Mouse (Mus musculus) granulocyte monocyte progenitor cell, adult 5-6 weeks (primary cell): Measurements from ENCODE around the gene Hcfc1. TPM values are rescaled to one million over a fixed set of nuclear protein-coding genes. Genes with fewer than 3 reads are reported as not detected.

ENCODE experiments used
- ATAC-seq: replicated peaks from 2 replicates; pipeline ENCODE4 v1.8.0; 2016; ENCODE audit warnings: mild to moderate bottlenecking, moderate TSS enrichment, inconsistent platforms; ENCODE audit not compliant: poor library complexity, severe bottlenecking
- total RNA-seq, 2 experiments: library from RNA; stranded (forward) in 1 of 2; stranded (reverse) in 1 of 2; fragments of 200-712, 200-1000 nt in 1 of 2; fragments of >200 nt in 1 of 2; fragmentation: Nextera tagmentation in 1 of 2; gene quantifications; 2 replicates each; pipeline ENCODE4 v1.2.3; 2014 to 2017

The Hcfc1 gene
- total RNA-seq, 2 experiments from 2014 or later: 63.3 to 140 TPM

DNA sequence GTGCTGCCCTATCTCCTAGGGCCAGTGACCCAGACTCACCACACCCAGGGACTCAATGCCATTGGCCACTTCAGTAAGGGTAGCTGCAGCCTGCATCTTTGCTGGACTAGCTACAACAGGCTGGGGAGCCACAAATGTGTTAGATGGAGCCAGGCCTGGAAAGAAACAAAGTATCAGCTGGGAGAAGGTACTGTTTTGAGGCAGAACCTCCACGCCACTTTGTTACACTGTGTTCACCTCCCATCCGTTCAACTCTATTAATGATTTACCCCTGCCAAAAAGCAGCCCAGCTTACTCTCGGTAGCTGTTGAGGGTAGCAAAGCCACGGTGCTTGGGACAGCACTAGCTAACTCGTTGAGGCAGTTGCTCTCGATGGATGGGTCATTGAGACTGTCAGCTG, 19.3 kb downstream of the Hcfc1 start:
- no peak for ATAC-seq

GRCm38 (mm10) chrX:73942294-73942693, 23.9 kb downstream of the Hcfc1 start:
- no peak for ATAC-seq

GRCm38 (mm10) chrX:73941860-73942259, 24.3 kb downstream of the Hcfc1 start:
- no peak for ATAC-seq

GRCm38 (mm10) chrX:73931871-73932270, 34.3 kb downstream of the Hcfc1 start:
- no peak for ATAC-seq

- ATAC-seq: peak; percentile 99
Observed at GRCm38 (mm10) chrX:73930402-73931062, 35.6 kb downstream of the Hcfc1 start, which contains the start of gene Renbp. Gene Renbp, minus strand, starts transcription at chrX:73930850.

DNA sequence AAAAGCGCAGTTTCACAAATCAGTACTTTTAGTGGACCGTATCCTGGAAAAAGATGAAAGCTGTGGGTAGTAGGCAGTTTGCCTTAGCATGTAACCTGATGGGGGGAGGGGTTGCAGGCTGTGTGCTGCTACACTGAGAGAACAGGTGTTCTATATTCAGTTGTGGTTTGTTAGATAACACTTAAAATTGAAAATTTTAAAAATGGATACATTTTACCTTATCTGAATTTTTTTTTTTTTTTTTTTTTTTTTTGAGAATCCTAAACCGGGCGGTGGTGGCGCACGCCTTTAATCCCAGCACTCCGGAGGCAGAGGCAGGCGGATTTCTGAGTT, 43.6 kb downstream of the Hcfc1 start:
- no peak for ATAC-seq

DNA sequence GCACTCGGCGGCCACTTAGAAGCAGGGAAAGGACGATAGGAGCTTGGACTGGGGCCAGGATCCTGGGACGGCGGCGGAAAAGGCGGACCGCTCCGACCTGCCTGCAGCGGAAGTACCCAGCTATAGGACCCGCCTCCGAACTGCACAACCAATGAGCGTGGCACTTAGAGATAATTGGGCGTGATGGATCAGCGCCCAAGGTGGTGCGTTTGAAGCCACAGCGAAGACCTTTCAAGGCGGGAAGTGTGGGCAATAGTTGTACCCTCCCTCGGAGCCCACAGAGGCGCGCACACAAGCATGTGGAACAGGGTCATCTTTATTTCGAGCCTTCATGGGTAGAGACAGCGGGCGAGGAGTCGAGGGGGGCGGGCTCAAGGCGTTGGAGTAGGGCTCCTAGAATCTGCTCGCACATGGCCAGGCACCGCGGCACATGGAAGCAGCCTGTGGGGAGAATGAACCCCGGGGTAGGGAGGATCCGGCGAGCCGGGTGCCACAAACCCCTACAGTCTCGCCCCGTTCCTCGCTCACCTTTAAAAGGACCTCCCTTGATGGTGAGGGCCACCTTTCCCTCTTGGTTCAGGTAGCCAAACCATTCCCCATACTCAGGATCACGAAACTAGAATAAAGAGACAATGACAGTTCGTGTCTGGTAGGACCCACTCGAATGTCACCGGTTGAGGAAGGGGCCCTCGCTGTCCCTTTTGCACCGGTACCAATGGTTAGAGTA, 44.2 kb downstream of the Hcfc1 start, which contains the start of the genes Arhgap4 and Naa10:
TSS of gene Arhgap4 (minus strand) at position 48 of the 727 bp plus-strand sequence.
TSS of gene Naa10 (minus strand) at position 122 of the 727 bp plus-strand sequence.
- peak; percentile 99 for ATAC-seq

DNA sequence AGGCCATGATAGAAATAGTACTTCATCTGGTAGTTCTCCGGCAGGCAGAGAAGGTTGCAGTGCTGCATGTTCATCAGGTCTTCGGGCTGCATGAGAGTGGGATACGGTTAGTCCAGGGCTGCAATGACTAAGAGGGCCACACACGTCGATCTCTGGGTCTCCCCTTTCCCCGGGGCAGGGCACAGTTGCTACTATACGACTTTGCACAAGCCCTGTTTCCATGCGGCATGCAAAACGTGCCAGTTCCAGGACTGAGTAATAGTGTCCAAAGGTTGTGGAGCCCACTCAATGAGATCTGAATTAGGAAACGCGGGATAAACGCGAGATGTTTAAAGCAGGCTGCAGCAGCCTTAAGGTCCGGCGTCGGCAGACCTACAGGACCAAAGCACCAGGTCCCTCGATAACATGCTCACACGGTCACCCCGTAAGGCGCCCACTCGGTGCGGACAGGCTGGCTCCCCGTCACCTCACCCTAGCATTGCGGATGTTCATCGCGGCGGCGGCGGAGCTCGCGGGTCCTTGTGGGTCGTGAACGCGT, 44.8 kb downstream of the Hcfc1 start:
- peak; percentile 3; the same call in 1 of the 2 replicates for ATAC-seq

GRCm38 (mm10) chrX:73918631-73919030, 47.5 kb downstream of the Hcfc1 start:
- no peak for ATAC-seq

DNA sequence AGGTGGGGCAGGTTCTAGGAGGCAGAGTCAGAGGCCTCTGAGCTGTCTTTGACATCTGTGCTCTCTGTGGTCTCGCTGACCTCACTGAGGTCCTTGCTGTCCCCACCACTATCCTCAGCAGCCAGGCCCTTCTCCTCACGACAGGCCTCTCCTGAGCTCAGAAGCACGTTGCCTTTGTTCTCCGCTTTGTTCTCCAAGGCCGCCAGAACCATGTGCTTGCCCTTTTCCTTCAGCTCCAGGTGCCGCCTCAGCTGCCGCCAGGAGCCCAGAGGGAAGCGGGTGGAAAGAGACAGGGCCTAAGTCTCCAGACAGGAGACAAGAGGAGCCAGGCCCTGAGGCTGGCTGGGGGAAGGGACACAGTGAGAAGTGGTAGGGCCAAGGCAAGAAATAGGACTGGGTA, 49.2 kb downstream of the Hcfc1 start:
- no peak for ATAC-seq

DNA sequence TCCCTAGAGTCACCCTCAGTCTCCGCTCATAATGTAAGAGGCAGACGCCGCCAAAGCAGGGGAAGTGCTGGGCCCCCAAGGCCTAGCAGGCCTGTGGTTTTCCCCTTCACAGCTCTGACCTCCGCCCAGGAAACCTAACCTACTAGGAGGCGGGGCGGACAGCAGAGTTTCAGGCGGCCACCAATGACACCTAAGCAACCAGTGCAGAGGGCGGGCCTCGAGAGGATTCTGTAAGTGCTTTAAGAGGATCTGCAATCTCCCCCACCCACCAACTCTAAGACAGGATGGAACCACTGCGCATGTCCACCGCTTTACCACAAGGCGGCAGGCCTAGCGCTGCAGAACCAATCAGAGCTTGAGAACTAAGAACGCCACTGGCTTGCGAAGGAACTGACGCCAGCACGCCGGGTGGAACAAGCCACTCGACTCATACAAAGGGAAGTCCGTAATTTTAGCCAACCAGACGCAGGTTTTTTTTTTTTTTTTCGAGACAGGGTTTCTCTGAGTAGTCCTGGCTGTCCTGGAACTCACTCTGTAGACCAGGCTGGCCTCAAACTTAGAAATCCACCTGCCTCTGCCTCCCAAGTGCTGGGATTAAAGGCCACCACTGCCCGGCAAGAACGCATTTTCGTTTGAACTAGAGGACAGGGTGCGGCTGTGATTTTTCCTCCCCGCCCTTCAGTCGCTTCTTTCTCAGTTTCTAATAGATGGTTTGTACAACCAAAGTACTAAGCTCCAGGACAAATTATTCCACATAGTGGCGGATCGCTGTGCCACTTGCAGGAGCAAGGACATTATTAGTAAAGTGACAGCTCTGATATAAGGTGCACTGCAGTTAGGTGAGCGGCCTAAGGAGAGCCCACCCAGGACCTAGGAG, 51.1 kb downstream of the Hcfc1 start:
- peak; percentile 82 for ATAC-seq

GRCm38 (mm10) chrX:73911588-73911987, 54.6 kb downstream of the Hcfc1 start:
- ATAC-seq: peak; percentile 66

- peak; percentile 28 for ATAC-seq
Observed at GRCm38 (mm10) chrX:73911156-73911555, 55.0 kb downstream of the Hcfc1 start.

GRCm38 (mm10) chrX:73910451-73910850, 55.7 kb downstream of the Hcfc1 start:
- no peak for ATAC-seq

- ATAC-seq: no peak
Observed at GRCm38 (mm10) chrX:73910049-73910448, 56.1 kb downstream of the Hcfc1 start.

DNA sequence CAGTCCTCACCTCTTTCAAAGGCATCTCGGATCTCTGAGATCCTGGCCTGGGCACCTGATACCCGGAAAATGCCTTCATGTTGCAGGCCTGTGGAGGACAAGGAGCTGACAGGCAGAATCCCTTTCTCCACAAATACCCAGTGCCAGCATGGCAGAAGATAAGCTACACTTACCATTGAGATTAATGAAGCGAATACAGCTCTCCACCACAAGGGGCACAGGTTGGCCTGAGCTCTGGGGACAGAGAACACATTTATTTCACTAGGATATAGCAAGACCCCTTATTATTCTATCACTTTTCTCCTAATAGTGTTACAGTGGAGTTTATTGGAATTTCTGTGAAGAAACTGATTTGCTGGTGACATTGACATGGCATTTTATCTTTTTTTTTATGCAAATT, 68.2 kb downstream of the Hcfc1 start:
- no peak for ATAC-seq

- ATAC-seq: peak; percentile 30; the same call in 1 of the 2 replicates
Observed at GRCm38 (mm10) chrX:73895719-73896118, 70.4 kb downstream of the Hcfc1 start, which contains the start of gene L1cam. Gene L1cam, minus strand, starts transcription at chrX:73896105.

DNA sequence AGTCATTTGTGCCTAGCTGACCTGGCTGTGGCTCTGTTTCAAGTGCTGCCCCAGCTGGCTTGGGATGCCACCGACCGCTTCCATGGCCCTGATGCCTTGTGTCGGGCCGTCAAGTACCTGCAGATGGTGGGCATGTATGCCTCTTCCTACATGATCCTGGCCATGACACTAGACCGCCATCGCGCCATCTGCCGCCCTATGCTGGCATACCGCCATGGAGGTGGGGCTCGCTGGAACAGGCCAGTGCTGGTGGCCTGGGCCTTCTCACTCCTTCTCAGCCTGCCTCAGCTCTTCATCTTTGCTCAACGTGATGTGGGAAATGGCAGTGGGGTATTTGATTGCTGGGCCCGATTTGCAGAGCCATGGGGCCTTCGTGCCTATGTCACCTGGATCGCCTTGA, 73.3 kb downstream of the Hcfc1 start:
- no peak for ATAC-seq
